Mouse (Mus musculus): ENCODE measurements around the gene Pigx. TPM values are rescaled to one million over a fixed set of nuclear protein-coding genes. Genes with fewer than 3 reads are reported as not detected.

Gene Pigx
- polyA plus RNA-seq, 1 experiment from 2014 or later = 94.0 TPM

DNA sequence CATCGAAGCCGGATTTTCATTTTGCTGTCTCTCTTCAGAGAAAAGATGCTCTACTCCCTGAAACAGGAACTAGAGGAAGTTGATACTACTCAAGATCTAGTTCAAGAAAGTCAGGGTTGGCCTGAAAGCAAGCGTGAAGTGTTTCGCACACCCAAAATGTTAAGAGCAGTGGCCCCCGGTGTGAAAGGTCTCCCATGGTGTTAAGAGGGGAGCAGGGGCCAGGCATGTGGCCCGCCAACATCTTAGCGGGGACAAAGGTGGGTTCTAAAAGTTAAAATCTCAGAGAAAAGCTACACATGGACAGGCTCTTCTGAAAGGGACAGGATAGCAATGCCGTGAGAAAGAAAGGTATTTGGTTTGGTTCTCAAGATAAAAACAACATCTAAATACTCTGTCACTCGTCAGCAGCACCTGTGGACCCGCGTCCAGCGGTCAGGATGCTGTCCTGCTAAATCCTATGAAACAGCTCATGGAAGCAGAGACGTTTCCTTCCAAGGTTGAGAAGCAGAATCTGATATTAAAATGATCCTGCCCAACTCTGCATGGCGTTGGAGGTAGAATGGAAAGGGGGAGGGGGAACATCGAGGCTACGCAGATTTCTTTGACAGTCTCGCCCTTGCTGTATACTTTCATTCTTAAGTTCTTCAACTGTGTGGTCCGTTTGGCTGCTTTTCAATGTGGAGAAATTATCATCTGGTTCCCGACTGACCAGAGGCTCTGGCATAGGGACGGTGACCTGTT lies 30.1 kb upstream of the Pigx start:
- Histone ChIP-seq H3K4me2 (ENCODE audit: low read length) (no peak overlapping the region), H3K9ac (ENCODE audit: low read depth, low read length) (no peak overlapping the region), H3K4me1 (ENCODE audit: control insufficient read depth, insufficient read depth, low read depth, low read length) (no peaks in the 10 kb centered on the region), H3K9me3 (ENCODE audit: control insufficient read depth, low read length) (no peaks in the 10 kb centered on the region), H3K4me3 (ENCODE audit: low read length) (no peak overlapping the region), H3K27ac (ENCODE audit: low read depth, low read length) (no peak overlapping the region), H3K27me3 (replicated peaks; ENCODE audit: control insufficient read depth, insufficient read depth, low read length) (no peaks in the 10 kb centered on the region), H3K36me3 (ENCODE audit: control insufficient read depth, insufficient read depth, low read length) (no peaks in the 10 kb centered on the region)
- ATAC-seq = no peak
- 80% methylated on average over 20 of the region's 20 CpGs for WGBS

- H3K27ac ChIP-seq (ENCODE audit: low read depth, low read length) = no peak overlapping the region
- no peaks in the 10 kb centered on the region for H3K27me3 ChIP-seq (replicated peaks; ENCODE audit: control insufficient read depth, insufficient read depth, low read length)
- WGBS = 84% methylated on average over 4 of the region's 4 CpGs
- H3K9ac ChIP-seq (ENCODE audit: low read depth, low read length) = no peak overlapping the region
- no peaks in the 10 kb centered on the region for H3K4me1 ChIP-seq (ENCODE audit: control insufficient read depth, insufficient read depth, low read depth, low read length)
- H3K4me2 ChIP-seq (ENCODE audit: low read length) = no peak overlapping the region
- H3K9me3 ChIP-seq (ENCODE audit: control insufficient read depth, low read length) = no peaks in the 10 kb centered on the region
- no peak for ATAC-seq
- H3K36me3 ChIP-seq (ENCODE audit: control insufficient read depth, insufficient read depth, low read length) = no peaks in the 10 kb centered on the region
- H3K4me3 ChIP-seq (ENCODE audit: low read length) = no peak overlapping the region
Measured at GRCm38 (mm10) chr16:32127046-32127445, 27.5 kb upstream of the Pigx start.

- Histone ChIP-seq H3K36me3 (ENCODE audit: control insufficient read depth, insufficient read depth, low read length) (no peaks in the 10 kb centered on the region), H3K9me3 (ENCODE audit: control insufficient read depth, low read length) (no peaks in the 10 kb centered on the region), H3K4me2 (ENCODE audit: low read length) (no peak overlapping the region), H3K27me3 (replicated peaks; ENCODE audit: control insufficient read depth, insufficient read depth, low read length) (no peaks in the 10 kb centered on the region), H3K27ac (ENCODE audit: low read depth, low read length) (no peak overlapping the region), H3K4me3 (ENCODE audit: low read length) (no peak overlapping the region), H3K4me1 (ENCODE audit: control insufficient read depth, insufficient read depth, low read depth, low read length) (no peaks in the 10 kb centered on the region), H3K9ac (ENCODE audit: low read depth, low read length) (no peak overlapping the region)
- WGBS = 97% methylated on average over 3 of the region's 3 CpGs
- no peak for ATAC-seq
Measured at GRCm38 (mm10) chr16:32125364-32125763, 25.8 kb upstream of the Pigx start.

DNA sequence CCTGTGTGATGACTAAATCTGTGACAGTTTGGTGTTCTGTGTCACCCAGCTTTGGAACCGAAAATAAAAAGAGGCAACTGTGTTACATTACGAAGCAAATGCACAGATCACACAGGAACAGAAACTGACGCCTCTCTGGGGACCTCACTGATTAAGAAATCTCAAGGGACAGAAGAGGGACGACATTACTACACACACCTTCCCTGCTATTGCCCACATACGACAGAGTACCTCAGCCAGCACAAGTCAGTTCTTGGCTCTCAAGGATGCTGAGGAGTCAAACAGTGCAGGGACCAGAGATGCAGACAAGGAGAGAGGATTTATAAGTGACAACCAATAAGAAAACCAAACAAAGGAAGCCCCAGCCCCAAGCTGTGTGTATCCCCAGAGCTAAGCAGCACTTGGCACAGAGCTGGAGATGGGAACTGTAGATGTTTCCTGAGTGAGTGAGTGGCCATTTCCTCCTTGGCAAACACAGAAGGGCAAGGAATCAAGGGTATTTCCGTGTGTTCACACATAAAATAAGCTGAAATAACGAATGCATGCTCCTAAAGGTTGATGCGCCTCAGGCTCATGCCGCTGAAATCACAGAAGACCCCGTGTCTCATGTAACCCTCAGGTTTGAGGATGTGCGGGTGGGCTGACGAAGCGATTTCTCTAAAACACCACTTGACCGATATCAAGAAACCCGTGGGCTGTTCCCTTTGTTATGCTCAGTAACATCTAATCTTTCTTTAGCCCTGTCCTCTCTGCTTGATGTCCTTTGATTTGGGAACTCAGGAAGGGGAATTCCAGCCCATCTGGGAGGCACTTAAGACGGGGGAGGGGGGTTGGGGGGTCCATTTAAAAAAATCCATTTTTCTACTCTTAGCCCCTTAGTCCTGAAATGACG lies 25.1 kb upstream of the Pigx start:
- Histone ChIP-seq H3K4me3 (ENCODE audit: low read length) (no peak overlapping the region), H3K27ac (ENCODE audit: low read depth, low read length) (no peak overlapping the region), H3K27me3 (replicated peaks; ENCODE audit: control insufficient read depth, insufficient read depth, low read length) (no peaks in the 10 kb centered on the region), H3K4me2 (ENCODE audit: low read length) (no peak overlapping the region), H3K9me3 (ENCODE audit: control insufficient read depth, low read length) (no peaks in the 10 kb centered on the region), H3K36me3 (ENCODE audit: control insufficient read depth, insufficient read depth, low read length) (no peaks in the 10 kb centered on the region), H3K4me1 (ENCODE audit: control insufficient read depth, insufficient read depth, low read depth, low read length) (no peaks in the 10 kb centered on the region), H3K9ac (ENCODE audit: low read depth, low read length) (no peak overlapping the region)
- no peak for ATAC-seq
- WGBS = 72% methylated on average over 17 of the region's 17 CpGs

DNA sequence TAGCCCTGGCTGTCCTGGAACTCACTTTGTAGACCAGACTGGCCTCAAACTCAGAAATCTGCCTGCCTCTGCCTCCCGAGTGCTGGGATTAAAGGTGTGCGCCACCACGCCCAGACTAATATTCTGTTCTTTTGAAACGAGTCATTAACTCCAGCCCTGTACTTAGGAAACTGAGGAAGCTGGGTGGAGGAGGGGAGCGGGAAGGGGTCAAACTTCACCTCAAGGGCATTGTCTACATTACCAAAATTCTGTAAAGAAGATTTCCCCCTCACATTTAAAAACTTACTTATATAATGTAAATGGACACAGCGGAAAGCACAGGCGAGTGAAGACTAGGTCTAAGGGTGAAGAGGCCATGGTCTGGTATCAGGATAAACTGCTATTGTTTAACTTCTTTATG lies 24.5 kb upstream of the Pigx start:
- H3K4me1 ChIP-seq (ENCODE audit: control insufficient read depth, insufficient read depth, low read depth, low read length) = no peaks in the 10 kb centered on the region
- H3K9ac ChIP-seq (ENCODE audit: low read depth, low read length) = no peak overlapping the region
- H3K27me3 ChIP-seq (replicated peaks; ENCODE audit: control insufficient read depth, insufficient read depth, low read length) = no peaks in the 10 kb centered on the region
- 88% methylated on average over 7 of the region's 7 CpGs for WGBS
- no peak overlapping the region for H3K27ac ChIP-seq (ENCODE audit: low read depth, low read length)
- H3K36me3 ChIP-seq (ENCODE audit: control insufficient read depth, insufficient read depth, low read length) = no peaks in the 10 kb centered on the region
- no peak for ATAC-seq
- H3K4me3 ChIP-seq (ENCODE audit: low read length) = no peak overlapping the region
- no peak overlapping the region for H3K4me2 ChIP-seq (ENCODE audit: low read length)
- H3K9me3 ChIP-seq (ENCODE audit: control insufficient read depth, low read length) = no peaks in the 10 kb centered on the region

DNA sequence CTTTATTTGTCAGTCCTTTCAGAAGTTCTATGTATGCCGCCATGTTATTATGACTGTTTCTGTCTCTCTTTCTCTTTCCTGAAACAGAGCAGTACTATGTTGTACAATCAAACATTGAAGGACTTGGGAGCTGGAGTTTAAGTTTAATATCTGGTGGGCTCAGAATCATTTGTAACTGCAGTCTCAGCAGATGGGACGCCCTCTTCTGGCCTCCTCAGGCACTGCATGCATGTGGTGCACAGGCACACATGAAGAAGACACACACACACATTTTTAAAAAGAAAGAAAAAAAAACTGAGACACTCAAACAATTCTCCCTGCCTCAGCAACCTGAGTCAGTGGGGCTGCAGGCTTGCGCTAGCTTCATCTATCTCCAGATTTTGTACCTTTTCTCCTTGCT lies 20.9 kb upstream of the Pigx start:
- 79% methylated on average over 3 of the region's 3 CpGs for WGBS
- H3K27me3 ChIP-seq (replicated peaks; ENCODE audit: control insufficient read depth, insufficient read depth, low read length) = no peaks in the 10 kb centered on the region; the same call in 1 of the 2 replicates
- no peaks in the 10 kb centered on the region for H3K4me1 ChIP-seq (ENCODE audit: control insufficient read depth, insufficient read depth, low read depth, low read length)
- H3K27ac ChIP-seq (ENCODE audit: low read depth, low read length) = no peak overlapping the region
- H3K4me3 ChIP-seq (ENCODE audit: low read length) = no peak overlapping the region
- no peak overlapping the region for H3K9ac ChIP-seq (ENCODE audit: low read depth, low read length)
- H3K9me3 ChIP-seq (ENCODE audit: control insufficient read depth, low read length) = no peaks in the 10 kb centered on the region
- no peak overlapping the region for H3K4me2 ChIP-seq (ENCODE audit: low read length)
- no peak for ATAC-seq
- H3K36me3 ChIP-seq (ENCODE audit: control insufficient read depth, insufficient read depth, low read length) = no peaks in the 10 kb centered on the region

DNA sequence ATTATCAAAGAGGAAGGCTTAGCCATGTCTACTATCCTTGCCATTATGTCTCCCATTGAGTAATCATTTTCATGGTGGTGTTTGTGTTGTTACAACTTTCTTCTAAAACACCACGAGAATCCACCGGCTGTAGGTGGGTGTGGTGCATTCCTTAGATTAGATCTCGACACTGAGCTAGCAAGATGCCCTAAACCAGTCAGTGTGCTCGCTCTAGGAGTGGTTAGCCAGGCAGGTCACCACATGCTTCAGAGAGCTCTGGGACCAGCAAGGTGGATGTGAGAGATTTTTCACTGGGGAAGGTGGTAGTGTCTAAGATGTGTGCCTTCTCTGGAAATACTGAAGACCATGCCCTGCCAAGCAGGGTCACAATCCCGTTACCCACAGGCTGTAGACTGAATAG lies 16.6 kb upstream of the Pigx start:
- Histone ChIP-seq H3K36me3 (ENCODE audit: control insufficient read depth, insufficient read depth, low read length) (no peaks in the 10 kb centered on the region), H3K9ac (ENCODE audit: low read depth, low read length) (no peak overlapping the region), H3K4me3 (ENCODE audit: low read length) (no peak overlapping the region), H3K4me2 (ENCODE audit: low read length) (no peak overlapping the region), H3K27me3 (replicated peaks; ENCODE audit: control insufficient read depth, insufficient read depth, low read length) (no peaks in the 10 kb centered on the region; the same call in 1 of the 2 replicates), H3K27ac (ENCODE audit: low read depth, low read length) (no peak overlapping the region), H3K4me1 (ENCODE audit: control insufficient read depth, insufficient read depth, low read depth, low read length) (no peaks in the 10 kb centered on the region), H3K9me3 (ENCODE audit: control insufficient read depth, low read length) (no peaks in the 10 kb centered on the region)
- 68% methylated on average over 5 of the region's 5 CpGs for WGBS
- no peak for ATAC-seq

- H3K9ac ChIP-seq (ENCODE audit: low read depth, low read length) = no peak overlapping the region
- no peak overlapping the region for H3K27ac ChIP-seq (ENCODE audit: low read depth, low read length)
- H3K4me1 ChIP-seq (ENCODE audit: control insufficient read depth, insufficient read depth, low read depth, low read length) = no peaks in the 10 kb centered on the region
- H3K36me3 ChIP-seq (ENCODE audit: control insufficient read depth, insufficient read depth, low read length) = no peaks in the 10 kb centered on the region
- no peak overlapping the region for H3K4me3 ChIP-seq (ENCODE audit: low read length)
- 78% methylated on average over 6 of the region's 6 CpGs for WGBS
- H3K4me2 ChIP-seq (ENCODE audit: low read length) = no peak overlapping the region
- H3K9me3 ChIP-seq (ENCODE audit: control insufficient read depth, low read length) = no peaks in the 10 kb centered on the region
- H3K27me3 ChIP-seq (replicated peaks; ENCODE audit: control insufficient read depth, insufficient read depth, low read length) = no peaks in the 10 kb centered on the region; the same call in 1 of the 2 replicates
- no peak for ATAC-seq
Measured at GRCm38 (mm10) chr16:32115781-32116180, 16.2 kb upstream of the Pigx start.

- H3K27me3 ChIP-seq (replicated peaks; ENCODE audit: control insufficient read depth, insufficient read depth, low read length) = no peaks in the 10 kb centered on the region; the same call in 1 of the 2 replicates
- ATAC-seq = no peak
- H3K9me3 ChIP-seq (ENCODE audit: control insufficient read depth, low read length) = no peaks in the 10 kb centered on the region
- H3K9ac ChIP-seq (ENCODE audit: low read depth, low read length) = no peak overlapping the region
- no peak overlapping the region for H3K4me3 ChIP-seq (ENCODE audit: low read length)
- H3K27ac ChIP-seq (ENCODE audit: low read depth, low read length) = no peak overlapping the region
- 0 out of 2 replicates have a peak overlapping the region, but pooled peaks have one; percentile 16 for H3K4me2 ChIP-seq (ENCODE audit: low read length)
- no peaks in the 10 kb centered on the region for H3K4me1 ChIP-seq (ENCODE audit: control insufficient read depth, insufficient read depth, low read depth, low read length)
- WGBS = 18% methylated on average over 15 of the region's 15 CpGs
- H3K36me3 ChIP-seq (ENCODE audit: control insufficient read depth, insufficient read depth, low read length) = no peaks in the 10 kb centered on the region
Measured at GRCm38 (mm10) chr16:32114968-32115695, 15.6 kb upstream of the Pigx start.

Measured in hindbrain, embryonic 16.5 days (tissue).